Mouse (Mus musculus): ENCODE data around the gene Tnf. TPM values are rescaled to one million over a fixed set of nuclear protein-coding genes. Genes with fewer than 3 reads are reported as not detected.

Tnf gene
- total RNA-seq, 2 experiments from 2014 or later = 1.3 to 1.4 TPM

DNA sequence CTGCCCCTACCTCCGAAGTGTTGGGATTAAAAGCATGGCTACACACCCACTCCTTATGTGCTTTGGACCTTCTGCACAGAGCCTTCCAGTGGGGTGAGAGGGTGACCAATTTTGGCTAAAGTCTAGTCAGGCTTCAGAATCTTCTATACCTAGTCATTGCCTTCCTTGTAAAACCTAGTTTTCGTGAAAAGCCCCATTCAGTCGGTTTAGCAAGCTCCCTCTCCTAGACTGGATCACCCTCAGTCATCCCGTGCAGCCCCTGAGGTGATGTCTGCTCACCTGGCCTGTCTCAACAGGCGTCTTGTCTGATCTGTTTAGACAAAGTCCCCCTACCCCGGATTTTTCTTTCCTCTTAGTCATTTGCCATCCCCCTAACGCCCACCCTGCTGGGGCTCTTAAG lies 3.8 kb downstream of the Tnf start:
- no peak for DNase-seq

DNA sequence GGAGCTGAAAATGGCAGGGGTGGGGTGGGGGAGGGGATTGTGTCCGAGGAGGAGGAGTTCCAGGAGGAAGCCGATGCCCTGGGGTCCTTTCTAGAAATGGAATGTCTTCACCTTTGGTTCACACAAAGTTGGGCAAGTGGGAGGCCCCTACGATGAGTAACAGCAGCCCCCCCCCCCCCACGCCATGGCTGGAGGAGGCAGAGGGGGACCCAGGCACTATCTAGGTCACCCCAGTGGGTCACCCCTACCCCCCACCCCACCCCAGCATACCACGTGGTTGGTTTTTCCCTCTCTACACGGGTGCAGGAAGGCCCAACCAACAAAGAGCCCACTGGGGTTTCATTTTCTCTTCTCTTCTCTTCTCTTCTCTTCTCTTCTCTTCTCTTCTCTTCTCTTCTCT lies 4.7 kb downstream of the Tnf start:
- no peak for DNase-seq

DNA sequence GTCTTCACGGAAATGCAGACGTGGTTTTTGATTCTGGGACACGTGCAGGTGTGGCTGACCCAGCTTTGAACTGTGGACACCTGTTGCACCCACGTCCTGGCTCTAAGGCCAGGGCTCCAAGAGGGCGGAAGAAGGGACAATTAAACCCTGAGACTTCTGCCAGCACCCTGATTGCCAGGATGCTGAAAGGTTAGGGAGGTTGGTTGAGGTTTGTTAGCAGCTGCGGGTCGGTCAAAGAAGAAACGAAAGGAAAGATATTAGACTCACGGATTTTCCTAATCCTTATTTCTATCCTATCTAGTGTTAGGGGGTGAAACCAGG lies 5.5 kb downstream of the Tnf start:
- DNase-seq = no peak

DNA sequence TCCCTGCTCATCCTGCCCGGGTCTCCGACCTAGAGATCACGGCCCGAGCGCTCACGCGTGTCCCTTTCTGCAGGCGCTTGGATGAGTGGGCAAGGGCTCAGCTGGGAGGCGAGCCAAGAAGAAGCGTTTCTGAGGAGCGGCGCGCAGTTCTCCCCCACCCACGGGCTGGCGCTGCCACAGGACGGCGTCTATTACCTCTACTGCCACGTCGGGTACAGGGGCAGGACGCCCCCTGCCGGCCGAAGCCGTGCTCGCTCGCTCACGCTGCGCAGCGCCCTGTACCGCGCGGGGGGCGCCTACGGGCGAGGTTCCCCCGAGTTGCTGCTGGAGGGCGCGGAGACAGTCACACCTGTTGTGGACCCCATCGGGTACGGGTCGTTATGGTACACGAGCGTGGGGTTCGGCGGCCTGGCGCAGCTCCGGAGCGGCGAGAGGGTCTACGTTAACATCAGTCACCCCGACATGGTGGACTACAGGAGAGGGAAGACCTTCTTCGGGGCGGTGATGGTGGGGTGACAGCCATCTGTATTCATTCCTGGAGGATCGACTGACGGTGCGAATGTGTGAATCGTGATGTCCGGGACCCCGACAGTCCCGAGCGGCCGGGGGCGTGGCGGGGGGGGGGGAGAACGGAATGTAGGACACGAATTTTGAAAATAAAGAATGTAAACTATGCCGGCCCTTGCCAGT lies 6.0 kb downstream of the Tnf start:
- DNase-seq = peak; percentile 90

DNA sequence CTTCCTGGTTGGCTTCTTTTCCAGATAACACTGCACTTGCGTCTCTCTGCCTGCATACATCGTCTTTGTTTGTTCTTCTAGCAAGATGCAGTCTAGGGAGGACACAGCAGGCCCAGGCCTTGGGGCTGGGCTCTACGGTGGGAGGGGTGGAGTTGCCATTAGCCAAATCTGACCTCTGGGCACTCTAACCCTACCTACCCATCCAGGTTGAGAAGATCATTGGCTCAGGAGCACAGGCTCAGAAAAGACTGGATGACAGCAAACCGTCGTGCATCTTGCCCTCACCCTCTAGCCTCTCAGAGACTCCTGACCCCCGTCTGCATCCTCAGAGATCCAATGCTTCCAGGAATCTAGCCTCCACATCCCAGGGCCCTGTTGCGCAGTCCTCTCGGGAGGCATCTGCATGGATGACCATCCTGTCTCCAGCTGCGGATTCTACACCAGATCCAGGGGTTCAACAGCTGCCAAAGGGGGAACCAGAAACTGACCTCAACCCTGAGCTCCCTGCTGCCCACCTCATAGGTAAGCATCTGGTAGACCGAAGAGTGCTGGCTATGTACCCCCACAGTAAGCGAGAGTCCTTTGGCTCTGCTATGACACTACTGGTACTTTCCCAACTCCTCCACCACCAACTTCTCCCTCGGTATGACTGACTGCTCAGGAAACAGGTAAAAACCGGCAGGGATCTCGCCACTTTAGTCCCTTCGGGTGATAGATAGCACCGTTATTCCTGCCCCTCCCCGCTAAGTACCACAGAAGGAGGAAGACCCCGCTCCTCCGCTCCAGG lies 6.8 kb downstream of the Tnf start:
- DNase-seq = no peak

DNA sequence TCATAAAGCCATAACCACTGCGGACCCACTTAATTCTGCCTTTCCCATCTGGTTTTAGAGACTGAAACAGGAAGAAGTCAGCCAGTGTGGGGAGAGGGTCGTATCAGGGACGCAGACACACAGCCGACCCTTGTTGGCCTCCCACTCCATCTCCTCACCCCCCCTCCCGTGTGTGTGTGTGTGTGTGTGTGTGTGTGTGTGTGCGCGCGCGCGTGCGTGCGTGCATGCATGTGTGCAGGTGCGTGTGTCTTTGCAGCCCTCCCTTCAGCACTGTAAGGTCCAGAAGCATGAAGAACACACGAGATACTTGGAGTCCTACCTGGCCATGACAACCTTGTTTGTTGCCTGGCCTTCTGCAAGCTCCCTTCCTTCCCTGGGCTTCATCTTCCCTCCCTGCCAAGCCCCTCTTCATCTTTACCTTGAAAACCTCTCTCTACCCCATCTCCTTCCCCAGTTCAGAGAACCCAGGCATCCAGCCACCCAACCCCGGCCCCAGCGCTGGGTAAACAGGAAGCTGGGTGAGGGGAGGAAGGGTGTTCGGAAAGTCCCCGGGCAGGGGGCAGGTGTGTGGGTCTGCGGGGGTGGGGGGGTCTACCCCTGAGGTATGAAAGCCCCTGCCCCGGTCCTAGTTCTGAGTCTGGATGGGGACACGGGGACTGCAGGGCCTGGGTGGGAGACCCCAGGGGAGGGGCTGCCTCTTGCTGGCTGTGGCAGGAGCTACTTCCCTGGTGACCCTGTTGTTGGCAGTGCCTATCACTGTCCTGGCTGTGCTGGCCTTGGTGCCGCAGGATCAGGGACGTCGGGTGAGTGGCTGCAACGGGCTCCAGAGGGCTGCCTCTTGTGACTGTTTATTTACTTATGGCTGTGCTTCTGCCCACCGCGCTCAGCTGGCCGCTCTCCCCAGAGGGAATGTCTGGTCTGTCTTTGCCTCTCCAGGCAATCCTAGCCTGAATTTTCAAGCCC lies 7.6 kb downstream of the Tnf start, which contains the start of gene Ltb:
Ltb (plus strand) TSS at position 559 of the 963 bp plus-strand sequence.
- peak; percentile 60 for DNase-seq

DNA sequence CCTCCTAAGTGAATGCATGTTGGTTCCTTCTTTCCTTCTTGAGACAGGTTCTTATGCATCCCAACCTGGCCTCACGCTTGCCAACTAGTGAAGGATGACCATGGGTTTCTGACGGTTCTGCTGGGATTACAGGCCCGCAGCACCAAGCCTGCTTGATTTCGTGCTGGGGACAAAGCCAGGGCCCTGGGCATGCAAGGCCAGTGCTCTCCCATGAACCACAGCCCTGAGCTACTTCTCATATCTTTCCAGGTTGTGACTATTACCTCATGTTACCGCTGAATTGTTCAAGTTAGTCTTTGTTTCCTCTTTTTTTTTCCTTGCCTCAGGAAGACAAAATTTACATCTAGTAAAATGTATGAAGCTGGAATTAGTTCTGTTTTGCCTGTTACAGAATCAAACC lies 8.9 kb downstream of the Tnf start:
- peak; percentile 43 for DNase-seq

DNA sequence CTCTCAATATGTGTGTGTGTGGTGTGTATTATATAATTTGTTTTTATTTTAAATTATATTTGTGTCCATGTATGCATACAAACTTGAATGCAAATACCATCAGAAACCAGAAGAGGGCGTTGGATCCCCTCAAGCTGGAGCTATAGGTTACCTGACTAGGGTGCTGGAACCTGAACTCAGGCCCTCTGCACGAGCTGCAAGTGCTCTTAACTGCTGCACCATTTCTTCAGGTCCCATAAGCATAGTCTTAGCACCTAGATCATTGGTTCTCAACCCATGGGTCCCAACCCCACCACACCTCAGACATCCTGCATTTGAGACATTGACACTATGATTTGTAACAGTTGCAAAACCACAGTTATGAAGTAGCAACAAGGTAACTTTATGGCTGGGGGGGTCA lies 10.1 kb downstream of the Tnf start:
- no peak for DNase-seq

DNA sequence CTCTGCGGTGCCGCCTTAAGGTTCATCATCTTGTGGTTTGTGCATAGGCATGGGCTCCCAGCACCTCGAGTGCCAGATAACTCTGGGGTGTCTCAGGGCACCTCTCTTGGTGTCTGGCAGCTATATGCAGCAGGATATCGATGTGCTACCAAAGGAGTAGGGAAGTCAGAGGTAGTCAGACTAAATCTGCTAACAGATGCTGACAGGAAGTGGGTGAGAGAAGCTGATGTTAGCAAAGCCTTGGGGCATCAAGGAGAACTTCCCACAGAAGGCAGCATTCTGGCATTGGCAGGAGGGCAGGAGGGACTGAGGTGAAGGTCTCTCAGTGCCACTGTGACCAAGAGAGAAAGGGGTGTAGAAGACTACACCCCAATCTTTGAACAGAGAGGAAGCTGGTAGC lies 11.7 kb downstream of the Tnf start:
- DNase-seq = no peak

DNA sequence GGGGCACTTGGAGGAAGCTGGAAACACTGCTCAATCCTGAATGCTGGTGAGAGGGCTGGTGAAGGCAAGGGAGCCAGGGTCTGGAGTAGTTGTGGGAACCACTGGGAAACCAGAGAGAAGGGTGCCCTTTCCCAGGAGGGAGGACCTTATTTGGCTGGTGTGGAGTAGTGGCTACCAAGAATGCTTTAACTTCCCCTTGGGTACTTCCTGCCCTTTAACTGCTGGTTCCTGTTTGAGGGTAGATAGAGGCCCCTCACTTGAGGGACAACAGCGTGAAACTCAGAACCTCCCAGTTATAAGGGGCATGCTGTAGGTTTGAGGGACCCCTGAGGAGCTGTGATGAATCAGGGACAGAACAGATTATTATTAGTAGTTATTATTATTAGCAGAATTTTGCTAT lies 12.6 kb downstream of the Tnf start:
- DNase-seq = no peak

DNA sequence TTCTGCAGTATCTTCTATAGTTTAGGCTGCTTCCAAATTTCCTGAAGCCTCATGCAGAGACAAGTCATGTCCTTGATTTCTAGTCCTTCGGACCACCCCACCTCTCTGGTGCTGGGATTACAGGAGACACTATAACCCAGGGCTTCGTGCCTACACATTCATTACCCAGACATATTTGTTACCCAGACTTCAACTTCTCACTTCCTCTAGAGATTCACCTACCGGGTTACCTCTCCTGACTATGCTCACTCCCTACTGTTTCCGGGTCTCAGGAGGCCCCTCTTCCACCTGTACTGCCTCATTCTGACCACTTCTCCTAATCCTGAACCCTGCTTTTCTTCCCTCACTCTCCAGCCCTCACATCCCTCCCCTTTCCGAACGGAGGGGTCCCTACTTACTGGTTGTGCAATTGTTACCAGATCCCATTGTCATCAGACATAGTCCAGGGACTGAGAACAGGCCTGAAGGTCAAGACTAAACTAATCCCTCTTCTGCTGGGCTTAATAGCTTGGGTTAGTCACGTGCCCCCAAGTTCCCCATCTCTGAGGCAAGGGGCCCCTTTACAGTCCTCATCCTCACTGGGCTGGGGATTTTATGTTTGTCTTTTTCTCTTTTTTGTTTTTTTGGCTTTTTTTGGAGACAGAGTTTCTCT lies 13.7 kb downstream of the Tnf start, which contains the start of gene Lst1:
Lst1 (minus strand) TSS at position 481 of the 652 bp plus-strand sequence.
- no peak for DNase-seq

DNA sequence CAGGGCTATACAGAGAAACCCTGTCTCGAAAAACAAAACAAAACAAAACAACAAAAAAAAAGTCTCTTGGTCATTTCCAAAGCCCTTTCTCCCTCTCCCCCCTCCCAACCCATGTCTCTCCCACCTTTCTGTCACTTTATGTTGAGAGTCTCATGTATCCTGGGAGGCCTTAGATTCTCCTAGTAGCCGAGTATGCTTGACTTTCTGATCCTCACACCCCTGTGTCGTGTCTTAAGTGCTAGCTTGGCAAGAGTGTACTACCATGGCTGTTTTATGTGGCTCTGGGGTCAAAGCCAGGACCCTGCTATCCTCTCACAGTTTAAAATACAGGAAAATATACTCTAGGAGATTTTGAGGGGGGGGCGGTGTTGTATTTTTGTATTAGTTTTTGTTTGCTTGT lies 14.5 kb downstream of the Tnf start:
- DNase-seq = no peak

DNA sequence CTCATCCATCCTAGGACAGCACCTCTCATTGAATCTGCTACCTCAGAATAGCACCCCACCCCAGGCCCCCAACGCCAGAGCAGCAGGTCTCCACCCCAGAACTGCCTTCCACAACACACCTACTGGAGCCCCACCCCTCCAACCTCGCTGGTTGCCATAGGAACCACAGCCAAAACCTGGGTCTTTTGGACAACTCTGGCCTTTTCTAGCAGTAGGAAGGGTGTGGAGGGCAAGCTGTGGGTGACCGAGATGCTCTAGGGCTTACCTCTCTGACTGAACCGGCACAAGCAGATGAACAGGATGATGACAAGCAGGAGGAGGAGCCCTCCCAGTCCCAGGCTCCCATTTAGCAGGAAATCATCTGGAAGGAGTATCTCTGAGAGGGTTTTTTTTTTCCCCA lies 15.1 kb downstream of the Tnf start:
- DNase-seq = no peak

DNA sequence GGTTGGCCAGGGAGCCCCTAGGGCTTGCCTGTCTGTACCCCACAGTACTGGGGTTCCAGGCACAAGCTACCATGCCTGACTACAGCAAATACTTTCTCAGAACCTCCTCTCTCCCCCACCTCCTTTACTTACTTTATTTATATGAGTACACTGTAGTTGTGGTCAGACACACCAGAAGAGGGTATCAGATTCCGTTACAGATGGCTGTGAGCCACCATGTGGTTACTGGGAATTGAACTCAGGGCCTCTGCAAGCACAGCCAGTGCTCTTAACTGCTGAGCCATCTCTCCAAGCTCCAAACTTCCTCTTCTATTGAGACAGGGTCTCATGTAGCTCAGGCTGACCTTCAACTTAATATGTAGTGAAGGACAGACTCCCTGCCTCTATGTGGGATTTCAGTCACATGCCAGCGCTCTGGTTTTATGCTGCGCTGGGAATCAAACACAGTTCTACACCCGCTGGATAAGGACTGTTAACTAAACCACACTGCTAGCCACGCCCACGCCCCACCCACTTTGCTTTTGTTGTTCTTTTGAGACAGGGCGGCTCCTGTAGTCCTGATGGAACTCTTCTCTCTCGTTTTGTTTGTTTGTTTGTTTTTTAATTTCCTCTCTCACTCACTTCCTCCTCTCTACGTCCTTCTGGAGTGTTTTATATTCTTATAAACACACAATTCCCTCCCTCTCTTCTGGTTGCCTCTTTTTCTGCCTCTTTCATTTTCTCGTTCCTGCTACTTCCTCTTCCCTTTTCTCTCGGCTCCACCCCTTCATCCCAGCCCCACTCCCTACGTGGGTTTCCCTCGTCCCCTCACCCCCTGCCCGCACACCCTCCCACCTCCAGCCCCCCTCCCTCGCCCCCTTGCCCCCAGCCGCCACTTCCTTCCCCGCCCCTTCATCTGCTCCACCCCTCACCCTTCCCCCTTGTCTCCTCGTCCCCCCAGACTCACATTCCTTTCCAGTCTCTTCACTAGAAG lies 15.9 kb downstream of the Tnf start:
- peak; percentile 84 for DNase-seq

DNA sequence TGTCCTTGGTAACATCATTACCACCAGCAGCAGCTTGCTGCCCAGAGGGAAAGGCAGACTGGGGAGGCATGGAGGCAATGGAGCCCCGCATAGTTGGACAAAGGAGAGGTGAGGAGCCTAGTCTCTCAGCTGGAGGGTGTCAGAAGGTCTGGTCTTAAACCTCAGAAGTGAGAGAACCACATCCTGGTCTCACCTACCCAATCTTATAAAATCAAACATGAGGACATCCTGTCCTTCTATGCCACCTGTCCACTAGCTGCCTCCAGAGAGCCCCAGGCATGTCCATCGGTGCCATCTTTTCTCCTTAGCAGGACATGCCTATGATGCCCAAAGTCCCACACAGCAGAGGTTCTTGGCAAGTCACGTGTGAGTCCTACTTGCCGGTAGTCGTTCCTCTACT lies 21.7 kb downstream of the Tnf start:
- no peak for DNase-seq

DNA sequence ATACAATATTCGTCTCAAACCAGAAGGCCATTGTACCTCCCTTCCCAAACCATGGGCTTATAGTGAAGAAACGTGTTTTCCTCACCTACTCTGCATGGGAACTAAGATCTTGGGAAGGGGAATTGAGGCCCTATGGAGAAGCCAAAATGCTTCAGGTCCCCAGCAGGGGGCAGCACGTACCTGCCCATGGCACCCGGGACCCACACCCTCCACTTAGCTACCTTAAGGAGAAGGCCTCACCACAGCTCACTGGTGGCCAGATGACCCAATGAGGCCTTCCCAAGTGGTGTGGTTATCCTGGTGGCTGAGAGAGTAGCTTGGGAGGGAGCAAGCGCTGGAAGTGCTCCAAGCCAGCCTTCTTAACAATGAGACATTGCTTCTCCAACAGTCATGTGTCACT lies 23.3 kb downstream of the Tnf start:
- DNase-seq = peak; percentile 89

DNA sequence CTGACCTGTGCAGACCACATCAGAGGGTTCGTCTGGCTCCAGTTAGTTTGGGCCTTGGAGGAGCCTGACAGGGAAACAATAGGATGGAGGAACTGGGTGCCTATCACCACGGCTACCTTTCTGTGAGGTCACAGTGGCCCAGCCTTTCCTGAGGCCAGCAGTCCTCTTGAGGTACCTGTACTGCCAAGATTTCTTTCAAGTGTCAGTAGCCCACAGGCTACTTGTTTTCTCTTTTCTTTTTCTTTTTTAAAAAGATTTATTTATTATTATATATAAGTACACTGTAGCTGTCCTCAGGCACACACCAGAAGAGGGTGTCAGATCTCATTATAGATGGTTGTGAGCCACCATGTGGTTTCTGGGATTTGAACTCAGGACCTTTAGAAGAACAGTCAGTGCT lies 25.8 kb downstream of the Tnf start, which contains the start of gene Aif1:
Aif1 (minus strand) TSS at position 101 of the 400 bp plus-strand sequence.
- DNase-seq = no peak

DNA sequence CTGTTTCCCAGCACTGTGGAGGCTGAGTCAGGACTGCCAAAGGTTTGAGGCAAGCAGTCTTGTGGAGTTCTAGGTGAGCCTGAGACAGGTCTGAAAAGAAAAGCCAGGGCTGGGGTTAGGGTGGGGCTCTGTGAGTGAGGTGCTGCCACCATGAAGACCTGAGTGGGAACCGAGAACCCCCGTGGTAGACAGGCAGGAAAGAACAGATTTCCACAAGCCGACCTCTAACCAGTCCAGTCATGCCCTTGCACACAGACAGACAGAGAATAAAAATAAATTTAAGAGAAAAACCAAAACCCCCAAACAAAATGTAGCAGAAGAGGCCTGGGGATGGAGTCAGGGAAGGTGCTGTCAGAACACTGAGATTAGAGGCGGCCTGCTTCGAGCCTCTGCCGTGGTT lies 26.4 kb downstream of the Tnf start:
- no peak for DNase-seq

DNA sequence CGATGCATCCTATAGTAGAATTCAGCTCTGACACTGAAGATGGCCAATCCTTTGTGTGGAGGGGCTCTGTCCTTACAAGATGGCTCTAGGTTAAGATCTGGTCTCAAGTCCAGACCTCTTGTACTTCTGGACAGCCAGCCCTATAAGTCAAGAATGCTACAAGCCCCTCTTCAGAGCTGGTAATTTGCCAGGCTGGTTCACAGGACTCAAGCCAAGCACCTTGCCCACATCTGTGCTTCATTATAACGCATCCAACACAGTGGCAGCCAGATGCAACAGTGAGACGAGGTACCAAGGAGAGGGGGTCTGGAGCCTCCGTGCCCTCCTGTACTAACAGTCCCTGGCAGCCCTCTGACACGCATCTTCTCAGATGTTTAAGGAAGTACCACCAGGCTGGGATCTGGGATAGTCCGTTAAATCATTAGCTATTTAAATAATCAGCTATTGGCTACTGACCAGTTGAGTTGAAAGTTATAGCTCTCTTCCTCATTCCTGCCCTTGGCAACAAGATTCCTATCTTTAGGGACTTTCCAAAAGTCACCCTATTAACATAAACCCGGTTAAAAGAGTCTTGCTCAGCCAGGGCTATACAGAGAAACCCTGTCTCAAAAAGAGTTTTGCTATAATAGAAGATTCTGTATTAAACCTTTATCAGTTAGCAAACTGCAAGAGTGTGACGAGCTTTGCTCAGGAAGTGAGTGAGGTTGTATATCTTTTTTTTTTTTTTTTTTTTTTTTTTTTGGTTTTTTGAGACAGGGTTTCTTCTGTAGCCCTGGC lies 27.4 kb downstream of the Tnf start:
- no peak for DNase-seq

DNA sequence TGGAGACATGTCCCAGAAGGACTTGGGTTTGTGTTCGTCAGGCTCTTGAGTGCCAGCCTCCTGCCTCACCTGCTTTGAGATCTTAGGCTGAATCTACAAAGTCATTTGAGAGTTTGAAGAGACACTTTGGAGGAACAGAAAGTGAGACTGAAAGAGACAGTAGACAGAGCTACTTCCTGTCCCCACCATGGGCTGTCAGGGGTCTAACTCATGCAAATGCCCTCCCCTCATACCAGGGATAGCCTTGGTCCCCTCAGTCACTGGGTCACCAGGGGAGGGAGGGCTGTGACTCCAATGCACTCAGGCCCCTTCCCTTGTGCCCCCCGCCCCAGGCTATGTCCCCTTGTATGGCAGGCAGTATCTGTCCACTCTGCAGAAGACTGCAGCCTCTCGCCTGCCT lies 28.5 kb downstream of the Tnf start:
- no peak for DNase-seq
